In genomic region chr17:57219167-57219883, GRCm38 (mm10) we compare ENCODE assay signal across 8 mouse cellular contexts. TPM values are rescaled to one million over a fixed set of nuclear protein-coding genes. Genes with fewer than 3 reads are reported as not detected.
DNase-seq lines count a peak whose midpoint lies in the region; ATAC-seq and TF ChIP-seq lines count a peak whose summit lies in the region.

No protein-coding gene starts in this region.

- no peak overlapping the region for H3ac ChIP-seq in C2C12 (ENCODE audit: control insufficient read depth, insufficient read length, low read depth)

- no peaks in the 10 kb centered on the region for H3K79me3 ChIP-seq in C2C12 (ENCODE audit: low read depth)

- peak; percentile 57 for TF ChIP-seq RAD21 in MEL (IDR thresholded peaks at IDR 0.05; ENCODE audit: low read depth, low read length)

- H3K4me2 ChIP-seq in kidney, postnatal 0 days (ENCODE audit: low read length): no peak overlapping the region
- no peak overlapping the region for H3K4me2 ChIP-seq in lung, embryonic 14.5 days

- DNase-seq in MEL (ENCODE audit: low read depth, low spot score): peak; percentile 69
- peak; percentile 75 to 87 for DNase-seq in cerebellum, postnatal 14 days
- peak; percentile 81 for DNase-seq in gastrocnemius, postnatal 10 days
- DNase-seq in kidney, postnatal 0 days (ENCODE audit: low spot score): peak; percentile 61
- peak; percentile 79 for DNase-seq in lung, embryonic 14.5 days
- DNase-seq in right cerebral cortex, postnatal 25 days: peak; percentile 47

- no peak overlapping the region for H3K9ac ChIP-seq in MEL (ENCODE audit: control insufficient read depth, low read depth, low read length, poor library complexity, severe bottlenecking)
- no peak overlapping the region for H3K9ac ChIP-seq in kidney, postnatal 0 days (ENCODE audit: low read depth, low read length)
- H3K9ac ChIP-seq in lung, embryonic 14.5 days: no peak overlapping the region

- H3K4me3 ChIP-seq in C2C12 (ENCODE audit: insufficient read depth, poor library complexity, severe bottlenecking) (no peak overlapping the region), MEL (ENCODE audit: control insufficient read depth in 1 of 2, insufficient read depth in 1 of 2, low read depth in 2 of 2, low read length in 2 of 2) (no peak overlapping the region)
- H3K4me3 ChIP-seq in kidney, postnatal 0 days (replicated peaks; ENCODE audit: low read depth, low read length): no peak overlapping the region
- no peak overlapping the region for H3K4me3 ChIP-seq in lung, embryonic 14.5 days (ENCODE audit: low read depth, low read length)

- 28% methylated on average over 11 of the region's 11 CpGs for WGBS in kidney, postnatal 0 days
- WGBS in lung, embryonic 14.5 days: 20% methylated on average over 11 of the region's 11 CpGs

- H3K9me3 ChIP-seq in MEL (replicated peaks; ENCODE audit: insufficient read depth, low read length): no peaks in the 10 kb centered on the region
- no peaks in the 10 kb centered on the region for H3K9me3 ChIP-seq in kidney, postnatal 0 days (replicated peaks; ENCODE audit: low read length)
- H3K9me3 ChIP-seq in lung, embryonic 14.5 days (ENCODE audit: low read depth, low read length): no peaks in the 10 kb centered on the region

- H3K36me3 ChIP-seq in C2C12 (ENCODE audit: control insufficient read depth, insufficient read depth) (no peaks in the 10 kb centered on the region), MEL (ENCODE audit: control insufficient read depth in 1 of 2, insufficient read depth in 2 of 2, low read length in 2 of 2) (peaks cover 0 to 10% of the 10 kb centered on the region in 2 experiments; a peak in 2 of 4 replicates)
- no peaks in the 10 kb centered on the region for H3K36me3 ChIP-seq in kidney, postnatal 0 days (ENCODE audit: insufficient read depth, low read length)
- no peaks in the 10 kb centered on the region for H3K36me3 ChIP-seq in lung, embryonic 14.5 days (ENCODE audit: insufficient read depth)

- no peaks in the 10 kb centered on the region for H3K79me2 ChIP-seq in C2C12 (ENCODE audit: control insufficient read depth, insufficient read depth)
- H3K79me2 ChIP-seq in MEL (ENCODE audit: control insufficient read depth, insufficient read depth, low read length, poor library complexity): no peaks in the 10 kb centered on the region

- peaks cover 0 to 29% of the 10 kb centered on the region in 2 experiments; a peak in 2 of 4 replicates for H3K4me1 ChIP-seq in MEL (ENCODE audit: control insufficient read depth in 1 of 2, insufficient read depth in 2 of 2, low read length in 2 of 2)
- H3K4me1 ChIP-seq in kidney, postnatal 0 days (replicated peaks; ENCODE audit: insufficient read depth, low read length): no peaks in the 10 kb centered on the region
- no peaks in the 10 kb centered on the region for H3K4me1 ChIP-seq in lung, embryonic 14.5 days (ENCODE audit: insufficient read depth)

- peaks cover 64% of the 10 kb centered on the region for H3K27me3 ChIP-seq in C2C12 (ENCODE audit: control insufficient read depth, insufficient read depth, insufficient read length)
- H3K27me3 ChIP-seq in MEL (ENCODE audit: control insufficient read depth in 1 of 2, insufficient read depth in 2 of 2, low read length in 2 of 2): no peaks in the 10 kb centered on the region
- no peaks in the 10 kb centered on the region for H3K27me3 ChIP-seq in kidney, postnatal 0 days (ENCODE audit: insufficient read depth, low read length)
- H3K27me3 ChIP-seq in lung, embryonic 14.5 days (ENCODE audit: insufficient read depth, low read length): no peaks in the 10 kb centered on the region

- ATAC-seq in kidney, postnatal 0 days (replicated peaks; ENCODE audit: low FRiP score, low read depth): no peak; the same call in 1 of the 2 replicates
- no peak for ATAC-seq in lung, embryonic 14.5 days (ENCODE audit: insufficient read depth)
- ATAC-seq in erythroblast, adult 5-6 weeks (replicated peaks; ENCODE audit: low FRiP score, poor library complexity, severe bottlenecking): no peak

- TF ChIP-seq EP300 in MEL (IDR thresholded peaks at IDR 0.05; ENCODE audit: low read depth in 1 of 2, low read length in 2 of 2): no peak

- TF ChIP-seq CTCF in C2C12 (IDR thresholded peaks at IDR 0.05; ENCODE audit: control insufficient read depth, insufficient read depth, insufficient read length) (peak; percentile 73), MEL (IDR thresholded peaks at IDR 0.05 in 2 of 3, conservative IDR thresholded peaks at IDR 0.05 in 1 of 3; ENCODE audit: control insufficient read depth in 1 of 3, insufficient read depth in 1 of 3, low read depth in 2 of 3, low read length in 3 of 3, poor library complexity in 1 of 3, severe bottlenecking in 1 of 3) (peak; percentile 51 to 84 (median 72); a peak in 5 of 6 replicates)
- TF ChIP-seq CTCF in kidney, postnatal 0 days (IDR thresholded peaks at IDR 0.05; ENCODE audit: low read depth): peak; percentile 86
- TF ChIP-seq CTCF in lung, embryonic 14.5 days (IDR thresholded peaks at IDR 0.05; ENCODE audit: low read depth): peak; percentile 83

- TF ChIP-seq POLR2A in MEL (IDR thresholded peaks at IDR 0.05; ENCODE audit: control insufficient read depth in 1 of 2, insufficient read depth in 1 of 2, low read depth in 1 of 2, low read length in 2 of 2, poor library complexity in 1 of 2): no peak

- H3K27ac ChIP-seq in MEL (ENCODE audit: control insufficient read depth, low read depth, low read length): no peak overlapping the region
- no peak overlapping the region for H3K27ac ChIP-seq in kidney, postnatal 0 days
- H3K27ac ChIP-seq in lung, embryonic 14.5 days (ENCODE audit: low read depth): no peak overlapping the region

TF ChIP-seq in C2C12, 6 proteins besides CTCF, POLR2A, EP300 and RAD21 (continues in another document):
- TF ChIP-seq USF1 (IDR thresholded peaks at IDR 0.05; ENCODE audit: low read depth) (no peak), MYOD1 (IDR thresholded peaks at IDR 0.05; ENCODE audit: control insufficient read depth, insufficient read length, low read depth) (no peak)

TF ChIP-seq in MEL, 35 proteins besides CTCF, POLR2A, EP300 and RAD21 (continues in another document):
- TF ChIP-seq MXI1 (IDR thresholded peaks at IDR 0.05; ENCODE audit: low read depth, low read length): no peak
- TF ChIP-seq MAX (IDR thresholded peaks at IDR 0.05; ENCODE audit: low read length): no peak

RNA-seq across cellular contexts. Expression of gene C3, which starts 8.6 kb away (rescaled TPM):
- polyA plus RNA-seq in C2C12 (2012; fragmentation: generic; extraction: Trizol) (0.01 TPM), MEL (2012; ENCODE audit: insufficient read depth in 1 of 2, insufficient read length in 2 of 2, low read depth in 1 of 2, low replicate concordance in 2 of 2, missing spikeins in 1 of 2) (1 to 10 TPM in 1 of 2 experiments, not detected in 1; 3.2 TPM)
- 0.35 and 0.59 TPM in 2 replicates for total RNA-seq in MEL (2012; rRNA removed)
- 1 to 10 TPM; 1.6 to 3.5 TPM for total RNA-seq in gastrocnemius, postnatal 10 days (2021)
- 2.0 and 2.9 TPM in 2 replicates for polyA plus RNA-seq in kidney, postnatal 0 days (2015; fragmentation: Nextera tagmentation; extraction: Ambion mirVana)
- polyA plus RNA-seq in lung, embryonic 14.5 days (2014; fragmentation: Nextera tagmentation; extraction: Ambion mirVana): 0.64 and 0.67 TPM in 2 replicates
- total RNA-seq in erythroblast, adult 5-6 weeks (2015; ENCODE audit: low replicate concordance): 214 and 227 TPM in 2 replicates
- 74.9 and 158 TPM in 2 replicates for total RNA-seq in erythroblast, adult 5-6 weeks (2017; ENCODE audit: low replicate concordance)

RNA-seq across cellular contexts. Expression of gene Tnfsf14, which starts 25.3 kb away (rescaled TPM):
- polyA plus RNA-seq in C2C12 (2012; fragmentation: generic; extraction: Trizol) (not detected), MEL (2012; ENCODE audit: insufficient read depth in 1 of 2, insufficient read length in 2 of 2, low read depth in 1 of 2, low replicate concordance in 2 of 2, missing spikeins in 1 of 2) (not detected)
- total RNA-seq in MEL (2012; rRNA removed): not detected in 2 replicates
- total RNA-seq in gastrocnemius, postnatal 10 days (2021): under 1 TPM in 1 of 2 experiments, not detected in 1; 0.14 TPM
- 0.08 and 0.09 TPM in 2 replicates for polyA plus RNA-seq in kidney, postnatal 0 days (2015; fragmentation: Nextera tagmentation; extraction: Ambion mirVana)
- 0.16 and 0.46 TPM in 2 replicates for polyA plus RNA-seq in lung, embryonic 14.5 days (2014; fragmentation: Nextera tagmentation; extraction: Ambion mirVana)
- 1.5 TPM in 1 of 2 replicates, not detected in the other for total RNA-seq in erythroblast, adult 5-6 weeks (2015; ENCODE audit: low replicate concordance)
- total RNA-seq in erythroblast, adult 5-6 weeks (2017; ENCODE audit: low replicate concordance): 1.5 and 2.0 TPM in 2 replicates

RNA-seq across cellular contexts. Expression of gene Gpr108, which starts 28.9 kb away (rescaled TPM):
- polyA plus RNA-seq in C2C12 (2012; fragmentation: generic; extraction: Trizol) (24.7 TPM), MEL (2012; ENCODE audit: insufficient read depth in 1 of 2, insufficient read length in 2 of 2, low read depth in 1 of 2, low replicate concordance in 2 of 2, missing spikeins in 1 of 2) (10 to 100 TPM in 1 of 2 experiments, not detected in 1; 35.9 TPM)
- 21.8 and 22.1 TPM in 2 replicates for total RNA-seq in MEL (2012; rRNA removed)
- 10 to 100 TPM; 22.0 to 23.8 TPM for total RNA-seq in gastrocnemius, postnatal 10 days (2021)
- 37.6 and 40.4 TPM in 2 replicates for polyA plus RNA-seq in kidney, postnatal 0 days (2015; fragmentation: Nextera tagmentation; extraction: Ambion mirVana)
- 30.8 and 33.9 TPM in 2 replicates for polyA plus RNA-seq in lung, embryonic 14.5 days (2014; fragmentation: Nextera tagmentation; extraction: Ambion mirVana)
- 9.2 and 17.5 TPM in 2 replicates for total RNA-seq in erythroblast, adult 5-6 weeks (2015; ENCODE audit: low replicate concordance)
- total RNA-seq in erythroblast, adult 5-6 weeks (2017; ENCODE audit: low replicate concordance): 5.2 and 6.3 TPM in 2 replicates

RNA-seq across cellular contexts. Expression of gene Trip10, which starts 29.9 kb away (rescaled TPM):
- polyA plus RNA-seq in C2C12 (2012; fragmentation: generic; extraction: Trizol) (45.7 TPM), MEL (2012; ENCODE audit: insufficient read depth in 1 of 2, insufficient read length in 2 of 2, low read depth in 1 of 2, low replicate concordance in 2 of 2, missing spikeins in 1 of 2) (10 to 100 TPM in 1 of 2 experiments, not detected in 1; 20.8 TPM)
- 8.9 and 10.9 TPM in 2 replicates for total RNA-seq in MEL (2012; rRNA removed)
- total RNA-seq in gastrocnemius, postnatal 10 days (2021): 10 to 100 TPM; 69.1 to 74.4 TPM
- polyA plus RNA-seq in kidney, postnatal 0 days (2015; fragmentation: Nextera tagmentation; extraction: Ambion mirVana): 40.8 and 43.6 TPM in 2 replicates
- 39.9 and 40.3 TPM in 2 replicates for polyA plus RNA-seq in lung, embryonic 14.5 days (2014; fragmentation: Nextera tagmentation; extraction: Ambion mirVana)
- total RNA-seq in erythroblast, adult 5-6 weeks (2015; ENCODE audit: low replicate concordance): 0.42 and 3.1 TPM in 2 replicates
- total RNA-seq in erythroblast, adult 5-6 weeks (2017; ENCODE audit: low replicate concordance): 1.8 and 5.5 TPM in 2 replicates

RNA-seq across cellular contexts. Expression of gene Vav1, which starts 59.6 kb away (rescaled TPM):
- polyA plus RNA-seq in C2C12 (2012; fragmentation: generic; extraction: Trizol): not detected
- 81.8 and 86.7 TPM in 2 replicates for total RNA-seq in MEL (2012; rRNA removed)
- polyA plus RNA-seq in MEL (2012; ENCODE audit: insufficient read depth in 1 of 2, insufficient read length in 2 of 2, low read depth in 1 of 2, low replicate concordance in 2 of 2, missing spikeins in 1 of 2): 10 to 100 TPM in 1 of 2 experiments, not detected in 1; 99.6 TPM
- 1 to 10 TPM; 1.5 to 2.4 TPM for total RNA-seq in gastrocnemius, postnatal 10 days (2021)
- 0.87 and 1.1 TPM in 2 replicates for polyA plus RNA-seq in kidney, postnatal 0 days (2015; fragmentation: Nextera tagmentation; extraction: Ambion mirVana)
- 2.7 TPM in 2 replicates for polyA plus RNA-seq in lung, embryonic 14.5 days (2014; fragmentation: Nextera tagmentation; extraction: Ambion mirVana)
- 22.9 and 30.5 TPM in 2 replicates for total RNA-seq in erythroblast, adult 5-6 weeks (2015; ENCODE audit: low replicate concordance)
- total RNA-seq in erythroblast, adult 5-6 weeks (2017; ENCODE audit: low replicate concordance): 38.3 and 38.8 TPM in 2 replicates
